Mouse (Mus musculus) neural tube, embryonic 14.5 days (tissue): Measurements from ENCODE around the gene BC005624. TPM values are rescaled to one million over a fixed set of nuclear protein-coding genes. Genes with fewer than 3 reads are reported as not detected.

Experiments used
- ATAC-seq: fragments of 200-750 bp; cut with Nextera tagmentation; 2 replicates; pipeline ENCODE4 v1.8.0; 2017; ENCODE audit warnings: low read depth, mild to moderate bottlenecking, moderate TSS enrichment, moderate library complexity
- H3K27ac ChIP-seq: fragments of 300-500 bp; sonication (generic); 2 replicates; pipeline ENCODE4 v1.5.1; 2014; ENCODE audit warnings: low read depth, mild to moderate bottlenecking, control low read depth, low read length, moderate library complexity, mixed read lengths
- H3K27me3 ChIP-seq: fragments of 300-500 bp; sonication (generic); 2 replicates; pipeline ENCODE4 v1.6.1; 2014; ENCODE audit warnings: low read length; ENCODE audit not compliant: control insufficient read depth, insufficient read depth
- H3K36me3 ChIP-seq: fragments of 300-500 bp; sonication (generic); 2 replicates; pipeline ENCODE4 v1.6.1; 2014; ENCODE audit warnings: low read length, mixed read lengths; ENCODE audit not compliant: control insufficient read depth, insufficient read depth
- H3K4me1 ChIP-seq: fragments of 300-500 bp; sonication (generic); 2 replicates; pipeline ENCODE4 v1.6.1; 2014; ENCODE audit warnings: low read length; ENCODE audit not compliant: control insufficient read depth, insufficient read depth
- H3K4me2 ChIP-seq: fragments of 300-500 bp; sonication (generic); 2 replicates; pipeline ENCODE4 v1.6.1; 2014; ENCODE audit warnings: mild to moderate bottlenecking, low read depth, low read length, control low read depth
- H3K4me3 ChIP-seq: fragments of 300-500 bp; sonication (generic); 2 replicates; pipeline ENCODE4 v1.5.1; 2014; ENCODE audit warnings: low read depth, low read length, control low read depth, mixed read lengths
- H3K9ac ChIP-seq: fragments of 300-500 bp; sonication (generic); replicated peaks from 2 replicates; pipeline ENCODE4 v1.6.1; 2014; ENCODE audit warnings: low read depth, mild to moderate bottlenecking, control low read depth, low read length, mixed read lengths
- H3K9me3 ChIP-seq: fragments of 300-500 bp; sonication (generic); 2 replicates; pipeline ENCODE4 v1.6.1; 2016; ENCODE audit warnings: low read length; ENCODE audit not compliant: control insufficient read depth
- WGBS: fragments of 180-500 bp; shearing (Covaris S2); extraction: QIAGEN DNeasy Blood & Tissue Kit; methylation state at CpG from one replicate; pipeline ENCODE4 v1.1.7; 2014; 5-methylcytosine and 5-hydroxymethylcytosine counted together
- polyA plus RNA-seq: library from polyadenylated mRNA; unstranded; fragments of >200 nt; fragmentation: Nextera tagmentation; extraction: Ambion mirVana; gene quantifications from 2 replicates; pipeline ENCODE4 v1.2.1, GENCODE M21; 2014

Gene BC005624
- 75.7 and 81.5 TPM in 2 replicates for polyA plus RNA-seq

DNA sequence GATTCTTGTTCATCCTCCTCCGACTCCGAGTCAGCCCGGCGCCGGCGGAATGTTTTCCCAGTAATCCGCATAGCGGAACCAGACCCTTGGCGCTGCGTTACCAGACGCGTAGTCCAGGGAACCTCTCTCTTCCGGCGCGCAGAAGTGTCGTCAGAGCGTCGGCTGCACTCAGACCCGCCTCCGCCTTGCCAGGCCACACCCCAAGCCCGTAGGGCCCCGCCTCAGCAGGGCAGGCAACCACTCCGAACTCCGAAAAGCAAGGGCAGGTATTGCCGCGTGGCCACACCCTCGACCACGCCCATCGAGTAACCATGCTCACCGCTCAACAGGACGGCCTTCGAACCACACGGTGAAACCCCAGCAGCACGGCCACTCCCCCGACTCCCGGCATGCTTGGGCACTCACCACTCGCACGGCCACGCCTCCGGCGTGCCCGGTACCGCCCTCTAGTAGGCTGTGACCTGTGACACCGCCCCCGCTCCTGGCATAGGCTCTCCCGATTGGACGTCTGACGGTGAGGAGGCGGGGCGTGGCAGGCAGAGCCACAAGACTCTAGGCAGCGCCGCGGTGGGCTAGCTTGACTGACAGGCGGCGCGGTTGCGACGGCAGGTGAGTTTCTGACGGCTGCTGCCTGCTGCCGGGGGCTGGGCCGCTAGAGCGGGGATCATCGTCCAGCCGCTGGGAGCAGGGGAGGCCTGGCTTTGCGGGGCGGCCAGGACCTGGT is at the start of gene BC005624, which contains the start of gene Usp20:
Gene BC005624, minus strand, starts transcription at position 412 of the 724 bp plus-strand sequence.
Gene Usp20, plus strand, starts transcription at position 490 of the 724 bp plus-strand sequence.
- H3K9ac ChIP-seq = peak within 1 kb of the TSS; percentile 72
- WGBS = under 1% methylated on average over 66 of the region's 66 CpGs
- peak within 1 kb of the TSS; percentile 70 for H3K4me3 ChIP-seq
- H3K9me3 ChIP-seq = no peaks in the 10 kb centered on the region
- peak within 1 kb of the TSS; percentile 69 for H3K4me2 ChIP-seq
- H3K4me1 ChIP-seq = peaks cover 14% of the 10 kb centered on the region
- no peaks in the 10 kb centered on the region for H3K27me3 ChIP-seq
- H3K36me3 ChIP-seq = peaks cover 19% of the 10 kb centered on the region
- peak within 1 kb of the TSS; percentile 77 for H3K27ac ChIP-seq
- peak; percentile 98 for ATAC-seq

DNA sequence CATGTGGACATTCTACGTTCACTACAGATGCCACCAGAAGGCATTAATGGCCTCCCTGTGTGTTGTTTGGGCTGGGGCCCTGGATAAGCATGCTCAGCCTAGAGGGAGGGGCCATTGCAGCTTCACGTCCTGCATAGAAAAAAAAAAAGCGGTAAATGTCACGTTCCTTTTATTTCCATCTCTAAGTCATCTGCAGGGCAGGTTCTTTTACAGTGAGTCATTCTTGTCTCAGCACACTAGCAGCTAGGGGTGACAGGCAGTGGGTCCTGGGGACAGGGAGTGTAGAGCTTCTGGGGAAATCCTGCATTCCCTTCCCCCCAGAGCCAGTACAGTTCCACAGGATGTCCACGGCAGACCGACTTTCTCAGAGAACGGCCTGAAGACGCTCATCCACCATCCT is 44.6 kb upstream of the BC005624 start:
- Histone ChIP-seq H3K4me2 (no peak overlapping the region), H3K36me3 (peaks cover 11% of the 10 kb centered on the region)
- ATAC-seq = no peak

DNA sequence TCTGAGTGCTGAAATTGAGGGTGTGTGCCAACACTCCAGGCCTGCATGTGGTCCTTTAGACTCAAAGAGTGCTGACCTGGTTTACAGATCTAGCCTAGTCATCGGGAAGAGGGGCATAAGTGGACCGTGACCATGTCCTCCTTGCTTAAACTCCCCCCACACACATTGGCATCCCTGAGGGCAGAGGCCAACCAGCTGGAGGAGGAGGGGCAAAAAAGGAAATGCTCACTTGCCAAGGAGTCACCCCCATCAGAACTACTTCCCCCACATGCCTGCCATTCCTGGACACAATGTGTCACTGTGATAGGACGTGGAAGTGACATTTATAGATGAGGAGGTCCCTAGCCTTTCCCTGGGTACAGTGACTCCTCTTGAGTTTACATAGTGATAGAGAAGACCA is 43.5 kb upstream of the BC005624 start:
- 90% methylated on average over 3 of the region's 3 CpGs for WGBS
- no peaks in the 10 kb centered on the region for H3K9me3 ChIP-seq
- peaks cover 18% of the 10 kb centered on the region for H3K36me3 ChIP-seq
- ATAC-seq = no peak
- H3K4me3 ChIP-seq = no peak overlapping the region
- H3K27me3 ChIP-seq = no peaks in the 10 kb centered on the region
- H3K9ac ChIP-seq = no peak overlapping the region
- no peak overlapping the region for H3K27ac ChIP-seq
- no peak overlapping the region for H3K4me2 ChIP-seq
- H3K4me1 ChIP-seq = no peaks in the 10 kb centered on the region

More for the DNA sequence above, 44.6 kb upstream of the BC005624 start:
- Histone ChIP-seq H3K27ac (no peak overlapping the region), H3K9ac (no peak overlapping the region), H3K4me1 (no peaks in the 10 kb centered on the region), H3K9me3 (no peaks in the 10 kb centered on the region), H3K27me3 (no peaks in the 10 kb centered on the region), H3K4me3 (no peak overlapping the region)
- WGBS = 70% methylated on average over 8 of the region's 8 CpGs

DNA sequence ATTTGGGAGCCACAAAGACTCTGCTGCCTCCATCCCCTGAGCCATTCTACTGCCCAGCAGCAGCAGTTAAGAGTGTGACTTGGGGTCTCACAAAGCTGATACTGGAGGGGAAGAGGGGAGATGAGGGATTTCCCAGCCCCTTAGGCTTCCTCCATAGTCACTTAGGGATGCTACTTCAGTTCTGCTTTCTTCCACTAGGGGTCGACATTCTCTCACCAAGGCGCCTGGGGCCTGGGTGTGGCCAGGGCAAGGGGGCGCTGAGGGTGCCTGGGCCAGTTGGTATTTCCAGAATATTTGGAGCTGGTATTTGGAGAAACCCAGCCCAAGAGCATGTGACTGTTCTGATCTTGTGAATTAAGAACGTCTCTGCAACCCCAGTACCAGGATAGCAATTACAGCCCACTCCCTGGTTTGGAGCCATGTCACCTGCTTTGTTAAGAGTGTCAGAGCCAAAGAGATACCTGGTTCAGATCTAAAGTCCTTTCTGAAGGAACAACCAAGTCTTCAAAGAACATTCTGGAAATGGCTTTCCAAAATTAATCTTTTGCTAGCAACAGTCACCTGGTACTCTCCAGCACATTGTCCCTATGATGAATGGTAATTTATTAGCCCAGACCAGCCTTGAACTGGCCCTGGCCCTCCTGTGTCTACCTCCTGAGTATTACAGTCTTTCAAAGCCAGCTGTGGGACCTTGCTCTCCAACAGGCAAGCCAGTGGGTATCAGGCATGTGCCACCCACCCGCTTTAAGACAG is 42.8 kb upstream of the BC005624 start:
- Histone ChIP-seq H3K9ac (no peak overlapping the region), H3K4me1 (no peaks in the 10 kb centered on the region), H3K36me3 (peaks cover 21% of the 10 kb centered on the region), H3K4me3 (no peak overlapping the region), H3K9me3 (no peaks in the 10 kb centered on the region), H3K27ac (no peak overlapping the region), H3K27me3 (no peaks in the 10 kb centered on the region), H3K4me2 (no peak overlapping the region)
- 28% methylated on average over 5 of the region's 5 CpGs for WGBS
- 0 out of 2 replicates have a peak, but pooled peaks have one; percentile 24 for ATAC-seq

DNA sequence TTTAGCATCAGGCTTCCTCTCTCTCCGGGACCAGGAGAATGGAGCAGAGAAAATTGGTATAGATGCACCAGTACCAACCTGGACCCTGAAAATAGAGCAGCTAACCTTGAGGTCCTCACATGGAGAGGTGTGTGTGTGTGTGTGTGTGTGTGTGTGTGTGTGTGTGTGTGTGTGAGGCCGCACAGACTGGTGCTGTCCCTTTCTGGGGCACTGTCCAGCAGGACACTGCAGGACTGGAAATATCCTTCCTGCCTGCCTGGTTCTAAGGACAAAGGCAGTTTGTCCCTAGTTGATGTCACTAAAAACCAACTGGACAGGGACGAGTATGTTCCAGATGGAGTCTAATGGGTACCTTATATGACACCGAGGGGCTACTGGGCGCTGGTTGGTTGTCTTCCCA is 41.9 kb upstream of the BC005624 start:
- Histone ChIP-seq H3K9ac (no peak overlapping the region), H3K9me3 (no peaks in the 10 kb centered on the region), H3K27ac (no peak overlapping the region), H3K4me1 (no peaks in the 10 kb centered on the region), H3K4me2 (no peak overlapping the region), H3K4me3 (no peak overlapping the region), H3K36me3 (peaks cover 28% of the 10 kb centered on the region), H3K27me3 (no peaks in the 10 kb centered on the region)
- no peak for ATAC-seq
- 81% methylated on average over 5 of the region's 5 CpGs for WGBS

DNA sequence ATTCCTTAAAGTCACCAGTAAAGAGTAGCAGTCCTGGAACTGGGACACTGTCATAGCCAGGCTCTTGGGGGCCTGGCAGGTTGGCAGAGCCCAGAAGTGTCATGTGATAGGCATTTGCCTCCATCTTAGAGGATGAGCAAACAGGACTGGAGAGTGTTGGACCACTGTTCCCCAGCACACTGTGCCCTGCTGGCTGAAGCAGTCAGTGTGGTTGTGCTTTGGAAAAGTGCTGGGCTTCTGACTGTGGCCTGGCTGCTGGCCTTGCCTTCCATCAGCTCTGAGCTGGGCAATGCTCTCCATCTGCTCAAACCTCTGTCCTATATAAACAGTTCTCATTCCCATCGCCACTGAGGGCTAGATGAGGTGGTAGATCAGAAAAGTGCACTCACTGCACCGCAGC is 38.2 kb upstream of the BC005624 start:
- WGBS = 98% methylated on average over 2 of the region's 2 CpGs
- no peaks in the 10 kb centered on the region for H3K9me3 ChIP-seq
- H3K9ac ChIP-seq = no peak overlapping the region
- H3K4me1 ChIP-seq = no peaks in the 10 kb centered on the region
- H3K4me2 ChIP-seq = no peak overlapping the region
- ATAC-seq = no peak
- no peak overlapping the region for H3K27ac ChIP-seq
- H3K4me3 ChIP-seq = no peak overlapping the region
- H3K27me3 ChIP-seq = no peaks in the 10 kb centered on the region
- H3K36me3 ChIP-seq = peaks cover 50% of the 10 kb centered on the region

DNA sequence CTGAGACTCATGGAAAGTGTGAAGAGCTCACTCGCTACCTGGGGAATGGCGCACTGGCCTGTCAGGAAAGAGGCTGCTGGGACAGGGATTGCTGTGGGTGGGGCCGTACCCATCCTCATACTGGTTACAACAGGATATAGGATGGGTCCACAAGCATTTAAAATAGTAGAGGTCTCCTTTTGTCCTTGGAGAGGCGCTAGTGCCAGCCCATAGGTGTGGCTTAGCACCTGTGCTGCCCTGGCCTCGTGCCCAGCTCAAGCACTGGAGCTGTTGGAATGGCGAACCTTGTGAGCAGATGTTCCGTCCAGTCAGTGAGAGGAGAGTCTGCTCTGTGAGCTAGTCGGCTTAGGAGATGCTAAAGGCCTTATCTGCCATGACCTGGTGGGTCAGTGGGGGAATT is 37.0 kb upstream of the BC005624 start:
- 90% methylated on average over 8 of the region's 8 CpGs for WGBS
- Histone ChIP-seq H3K4me3 (no peak overlapping the region), H3K27ac (no peak overlapping the region), H3K4me2 (no peak overlapping the region), H3K9ac (no peak overlapping the region), H3K9me3 (no peaks in the 10 kb centered on the region), H3K36me3 (peaks cover 50% of the 10 kb centered on the region), H3K4me1 (no peaks in the 10 kb centered on the region), H3K27me3 (no peaks in the 10 kb centered on the region)
- no peak for ATAC-seq

DNA sequence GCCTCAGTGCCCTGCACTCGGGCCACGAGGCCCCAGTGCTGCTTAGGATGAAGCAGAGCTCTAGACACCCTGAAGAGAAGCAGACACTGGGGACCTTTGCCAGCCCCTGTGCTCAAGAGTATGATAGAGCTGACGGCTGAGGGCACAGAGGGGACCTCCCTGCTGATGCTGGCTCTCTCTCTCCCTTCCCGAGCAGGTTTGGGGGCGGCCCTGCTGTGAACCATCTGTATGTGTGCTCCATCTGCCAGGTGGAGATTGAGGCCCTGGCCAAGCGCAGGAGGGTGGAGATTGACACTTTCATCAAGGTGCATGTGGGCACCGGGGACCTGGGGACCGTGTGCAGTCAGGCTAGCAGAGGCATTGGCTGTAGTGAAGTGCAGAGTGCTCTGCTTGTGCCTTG is 36.5 kb upstream of the BC005624 start:
- no peak for ATAC-seq
- H3K36me3 ChIP-seq = peaks cover 52% of the 10 kb centered on the region
- H3K9ac ChIP-seq = no peak overlapping the region
- 87% methylated on average over 8 of the region's 8 CpGs for WGBS
- no peaks in the 10 kb centered on the region for H3K4me1 ChIP-seq
- H3K4me2 ChIP-seq = no peak overlapping the region
- no peaks in the 10 kb centered on the region for H3K27me3 ChIP-seq
- H3K4me3 ChIP-seq = no peak overlapping the region
- H3K27ac ChIP-seq = no peak overlapping the region
- H3K9me3 ChIP-seq = no peaks in the 10 kb centered on the region
